Mouse (Mus musculus) C2C12 (cell line): ENCODE measurements around the gene Coq10a.

ENCODE experiments used
- CEBPB ChIP-seq: IDR thresholded peaks from one replicate; pipeline ENCODE4 v1.6.1; 2011; ENCODE audit warnings: low read depth, mild to moderate bottlenecking, control low read depth, moderate library complexity
- CTCF ChIP-seq: IDR thresholded peaks from one replicate; pipeline ENCODE4 v1.5.1; 2011; ENCODE audit not compliant: control insufficient read depth, insufficient read depth, insufficient read length
- FOSL1 ChIP-seq: IDR thresholded peaks from one replicate; pipeline ENCODE4 v1.8.0; 2011; ENCODE audit warnings: mild to moderate bottlenecking, low read length; ENCODE audit not compliant: poor library complexity, insufficient read depth, severe bottlenecking
- MAX ChIP-seq: IDR thresholded peaks from one replicate; pipeline ENCODE4 v1.6.1; 2011; ENCODE audit warnings: mild to moderate bottlenecking, control low read depth
- MYOD1 ChIP-seq: IDR thresholded peaks from one replicate; pipeline ENCODE4 v1.6.1; 2011; ENCODE audit warnings: low read depth; ENCODE audit not compliant: control insufficient read depth, insufficient read length
- MYOG ChIP-seq: IDR thresholded peaks from one replicate; pipeline ENCODE4 v1.6.1; 2011; ENCODE audit not compliant: control insufficient read depth, insufficient read length; ENCODE audit errors: extremely low read depth
- USF1 ChIP-seq: IDR thresholded peaks from one replicate; pipeline ENCODE4 v1.6.1; 2011; ENCODE audit warnings: low read depth, mild to moderate bottlenecking, control low read depth, moderate library complexity

- no peak for TF ChIP-seq CTCF
- TF ChIP-seq CEBPB, result no peak
- TF ChIP-seq MYOD1, result no peak
- no peak for TF ChIP-seq USF1
- TF ChIP-seq MAX, result no peak
- no peak for TF ChIP-seq MYOG
- no peak for TF ChIP-seq FOSL1
These were observed 20.8 kb upstream of the Coq10a start for GRCm38 (mm10) chr10:128389570-128389969.
